Mouse (Mus musculus) stomach, embryonic 16.5 days (tissue): ENCODE measurements around the gene Olfr924. TPM values are rescaled to one million over a fixed set of nuclear protein-coding genes. Genes with fewer than 3 reads are reported as not detected.
"Not testable (repeated sequence)": the region's sequence is repeated elsewhere in the genome, so short reads cannot be mapped to it uniquely, and the experiment has no call there.

Experiments
- ATAC-seq: fragments of 200-750 bp; cut with Nextera tagmentation; 2 replicates; pipeline ENCODE4 v1.8.0; 2017; ENCODE audit warnings: moderate number of reproducible peaks, moderate TSS enrichment; ENCODE audit not compliant: insufficient read depth, low FRiP score
- H3K27ac ChIP-seq: fragments of 300-500 bp; sonication (generic); 2 replicates; pipeline ENCODE4 v1.5.1; 2014; ENCODE audit warnings: low read length
- H3K27me3 ChIP-seq: fragments of 300-500 bp; sonication (generic); 2 replicates; pipeline ENCODE4 v1.6.1; 2014; ENCODE audit warnings: low read length, control low read depth, mixed read lengths; ENCODE audit not compliant: control insufficient read depth, insufficient read depth
- H3K36me3 ChIP-seq: fragments of 300-500 bp; sonication (generic); 2 replicates; pipeline ENCODE4 v1.6.1; 2014; ENCODE audit warnings: low read length; ENCODE audit not compliant: control insufficient read depth, insufficient read depth
- H3K4me1 ChIP-seq: fragments of 300-500 bp; sonication (generic); 2 replicates; pipeline ENCODE4 v1.6.1; 2014; ENCODE audit warnings: low read length, control low read depth, mixed read lengths; ENCODE audit not compliant: control insufficient read depth, insufficient read depth
- H3K4me2 ChIP-seq: fragments of 300-500 bp; sonication (generic); 2 replicates; pipeline ENCODE4 v1.6.1; 2014; ENCODE audit warnings: low read depth, low read length, mixed read lengths
- H3K4me3 ChIP-seq: fragments of 300-500 bp; sonication (generic); replicated peaks from 2 replicates; pipeline ENCODE4 v1.5.1; 2014; ENCODE audit warnings: mild to moderate bottlenecking, low read length
- H3K9ac ChIP-seq: fragments of 300-500 bp; sonication (generic); 2 replicates; pipeline ENCODE4 v1.6.1; 2014; ENCODE audit warnings: low read length
- H3K9me3 ChIP-seq: fragments of 300-500 bp; sonication (generic); replicated peaks from 2 replicates; pipeline ENCODE4 v1.6.1; 2016; ENCODE audit warnings: low read length, control low read depth; ENCODE audit not compliant: control insufficient read depth
- WGBS: fragments of 180-500 bp; shearing (Covaris S2); extraction: QIAGEN DNeasy Blood & Tissue Kit; methylation state at CpG from one replicate; pipeline ENCODE4 v1.1.7; 2014; 5-methylcytosine and 5-hydroxymethylcytosine counted together
- polyA plus RNA-seq: library from polyadenylated mRNA; unstranded; fragments of >200 nt; fragmentation: Nextera tagmentation; extraction: Ambion mirVana; gene quantifications from 2 replicates; pipeline ENCODE4 v1.2.1, GENCODE M21; 2015

Olfr924 gene
- not detected in 2 replicates for polyA plus RNA-seq

- Histone ChIP-seq H3K4me3 (no peak within 1 kb of the TSS), H3K4me2 (no peak within 1 kb of the TSS), H3K27me3 (no peaks in the 10 kb centered on the region), H3K9me3 (no peaks in the 10 kb centered on the region), H3K4me1 (no peaks in the 10 kb centered on the region), H3K36me3 (no peaks in the 10 kb centered on the region), H3K27ac (no peak within 1 kb of the TSS), H3K9ac (no peak within 1 kb of the TSS)
- no peak for ATAC-seq
- 77% methylated on average over 1 of the region's 1 CpGs for WGBS
Observed at GRCm38 (mm10) chr9:38844149-38844548, at the start of gene Olfr924. TSS of gene Olfr924 (plus strand) at chr9:38844449.

GRCm38 (mm10) chr9:38805696-38806095, 38.6 kb upstream of the Olfr924 start:
- Histone ChIP-seq H3K4me3 (no peak overlapping the region), H3K4me1 (no peaks in the 10 kb centered on the region), H3K27ac (no peak overlapping the region), H3K36me3 (no peaks in the 10 kb centered on the region), H3K4me2 (no peak overlapping the region), H3K27me3 (no peaks in the 10 kb centered on the region), H3K9ac (no peak overlapping the region), H3K9me3 (no peaks in the 10 kb centered on the region)
- no peak for ATAC-seq

- Histone ChIP-seq H3K4me3 (no peak within 1 kb of the TSS), H3K9me3 (no peaks in the 10 kb centered on the region), H3K36me3 (no peaks in the 10 kb centered on the region), H3K4me1 (no peaks in the 10 kb centered on the region), H3K4me2 (no peak within 1 kb of the TSS), H3K27ac (no peak within 1 kb of the TSS), H3K9ac (no peak within 1 kb of the TSS), H3K27me3 (no peaks in the 10 kb centered on the region)
- ATAC-seq, result no peak
- 62% methylated on average over 2 of the region's 2 CpGs for WGBS
Observed at GRCm38 (mm10) chr9:38814314-38814713, 29.9 kb upstream of the Olfr924 start, which contains the start of gene Olfr922. TSS of gene Olfr922 (plus strand) at chr9:38814614.

GRCm38 (mm10) chr9:38815458-38815986, 28.7 kb upstream of the Olfr924 start:
- Histone ChIP-seq H3K36me3 (no peaks in the 10 kb centered on the region), H3K4me3 (no peak overlapping the region), H3K4me2 (no peak overlapping the region), H3K9me3 (no peaks in the 10 kb centered on the region), H3K27me3 (no peaks in the 10 kb centered on the region), H3K27ac (no peak overlapping the region), H3K4me1 (no peaks in the 10 kb centered on the region), H3K9ac (no peak overlapping the region)
- 78% methylated on average over 1 of the region's 1 CpGs for WGBS
- no peak for ATAC-seq

- ATAC-seq, result no peak
- Histone ChIP-seq H3K27me3 (no peaks in the 10 kb centered on the region), H3K4me2 (no peak within 1 kb of the TSS), H3K9ac (no peak within 1 kb of the TSS), H3K9me3 (no peaks in the 10 kb centered on the region), H3K36me3 (no peaks in the 10 kb centered on the region), H3K4me1 (no peaks in the 10 kb centered on the region), H3K4me3 (no peak within 1 kb of the TSS), H3K27ac (no peak within 1 kb of the TSS)
- 91% methylated on average over 1 of the region's 1 CpGs for WGBS
Observed at GRCm38 (mm10) chr9:38826245-38826644, 18.0 kb upstream of the Olfr924 start, which contains the start of gene Olfr923. TSS of gene Olfr923 (plus strand) at chr9:38826545.

- no peak overlapping the region for H3K4me3 ChIP-seq
- WGBS, result 89% methylated on average over 2 of the region's 2 CpGs
- H3K9ac ChIP-seq, result no peak overlapping the region
- H3K4me1 ChIP-seq, result no peaks in the 10 kb centered on the region
- no peak for ATAC-seq
- no peaks in the 10 kb centered on the region for H3K27me3 ChIP-seq
- H3K9me3 ChIP-seq, result no peaks in the 10 kb centered on the region
- no peaks in the 10 kb centered on the region for H3K36me3 ChIP-seq
- no peak overlapping the region for H3K27ac ChIP-seq
- no peak overlapping the region for H3K4me2 ChIP-seq
Observed at GRCm38 (mm10) chr9:38833027-38833426, 11.2 kb upstream of the Olfr924 start.

GRCm38 (mm10) chr9:38854760-38855159, 10.5 kb downstream of the Olfr924 start, which contains the start of gene Olfr26:
TSS of gene Olfr26 (plus strand) at chr9:38855060.
- ATAC-seq, result no peak
- H3K27ac ChIP-seq, result no peak within 1 kb of the TSS
- H3K36me3 ChIP-seq, result no peaks in the 10 kb centered on the region
- no peak within 1 kb of the TSS for H3K4me3 ChIP-seq
- H3K4me2 ChIP-seq, result no peak within 1 kb of the TSS
- no peaks in the 10 kb centered on the region for H3K4me1 ChIP-seq
- H3K27me3 ChIP-seq, result no peaks in the 10 kb centered on the region
- no peak within 1 kb of the TSS for H3K9ac ChIP-seq
- H3K9me3 ChIP-seq, result no peaks in the 10 kb centered on the region

- H3K4me3 ChIP-seq, H3K27me3 ChIP-seq, H3K9me3 ChIP-seq, H3K27ac ChIP-seq, H3K4me2 ChIP-seq, ATAC-seq, H3K4me1 ChIP-seq, H3K9ac ChIP-seq, H3K36me3 ChIP-seq: not testable (repeated sequence)
- 56% methylated on average over 2 of the region's 2 CpGs for WGBS
Observed at GRCm38 (mm10) chr9:38874880-38875279, 30.6 kb downstream of the Olfr924 start.

- Histone ChIP-seq H3K27me3 (no peaks in the 10 kb centered on the region), H3K9ac (no peak within 1 kb of the TSS), H3K4me1 (no peaks in the 10 kb centered on the region), H3K27ac (no peak within 1 kb of the TSS), H3K4me3 (no peak within 1 kb of the TSS), H3K36me3 (no peaks in the 10 kb centered on the region), H3K4me2 (no peak within 1 kb of the TSS), H3K9me3 (peaks cover 8% of the 10 kb centered on the region; the same call in 1 of the 2 replicates)
- no peak for ATAC-seq
- 81% methylated on average over 2 of the region's 2 CpGs for WGBS
Observed at GRCm38 (mm10) chr9:38876826-38877225, 32.6 kb downstream of the Olfr924 start, which contains the start of gene Olfr926. TSS of gene Olfr926 (plus strand) at chr9:38877126.
